Mouse (Mus musculus): Measurements from ENCODE around the gene Anxa1. TPM values are rescaled to one million over a fixed set of nuclear protein-coding genes. Genes with fewer than 3 reads are reported as not detected.
A peak's percentile ranks its signal among the peaks of the same experiment; 100 is the strongest.

The Anxa1 gene
- polyA plus RNA-seq, 1 experiment from 2014 or later, result 537 TPM

- no peaks in the 10 kb centered on the region for H3K27me3 ChIP-seq
- no peak for TF ChIP-seq CTCF (IDR thresholded peaks at IDR 0.05)
- DNase-seq (ENCODE audit: low read depth, low spot score) (no peak), ATAC-seq (no peak)
- in situ Hi-C loops (cut with MboI; ENCODE audit: low pct_unique_long_range_greater_than_20kb), result no loop called here
- ChIA-PET CTCF (interaction anchor here (1.1 to 1.8 kb wide), 2 partner anchors 14 to 35 kb away, joined by 3 to 4 read pairs; no protein-coding TSS in a partner anchor), POLR2A (interaction anchor here (0.7 kb wide), 1 partner anchor 98 kb away, joined by 5 read pairs; no protein-coding TSS in a partner anchor)
Observed at GRCm38 (mm10) chr19:20403740-20404139, 13.0 kb upstream of the Anxa1 start.

- no peaks in the 10 kb centered on the region for H3K27me3 ChIP-seq
- no peak for TF ChIP-seq CTCF (IDR thresholded peaks at IDR 0.05)
- in situ Hi-C loops (cut with MboI; ENCODE audit: low pct_unique_long_range_greater_than_20kb), result no loop called here
- POLR2A ChIA-PET, result interaction anchor here (1.4 kb wide), 1 partner anchor 9 kb away, joined by 3 read pairs; no protein-coding TSS in a partner anchor
- DNase-seq (ENCODE audit: low read depth, low spot score) (no peak), ATAC-seq (no peak)
- CTCF ChIA-PET, result interaction anchor here (2.0 kb wide), 1 partner anchor 13 kb away, joined by 6 read pairs; no protein-coding TSS in a partner anchor
Observed at GRCm38 (mm10) chr19:20403219-20403618, 12.5 kb upstream of the Anxa1 start.

GRCm38 (mm10) chr19:20402516-20403200 lies 11.9 kb upstream of the Anxa1 start:
- no peak for TF ChIP-seq CTCF (IDR thresholded peaks at IDR 0.05)
- no peaks in the 10 kb centered on the region for H3K27me3 ChIP-seq
- DNase-seq (ENCODE audit: low read depth, low spot score), result no peak
- in situ Hi-C loops (cut with MboI; ENCODE audit: low pct_unique_long_range_greater_than_20kb), result no loop called here
- peak; percentile 42 for ATAC-seq
- ChIA-PET POLR2A (interaction anchor here (1.0 to 1.4 kb wide), 2 partner anchors 9 to 20 kb away, joined by 3 to 4 read pairs; no protein-coding TSS in a partner anchor), CTCF (interaction anchor here (1.3 to 2.0 kb wide), 2 partner anchors 13 to 15 kb away, joined by 5 to 6 read pairs; no protein-coding TSS in a partner anchor)

GRCm38 (mm10) chr19:20401961-20402360 lies 11.2 kb upstream of the Anxa1 start:
- ATAC-seq (no peak), DNase-seq (ENCODE audit: low read depth, low spot score) (no peak)
- TF ChIP-seq CTCF (IDR thresholded peaks at IDR 0.05), result no peak
- POLR2A ChIA-PET, result interaction anchor here (1.0 to 1.4 kb wide), 2 partner anchors 8 to 20 kb away, joined by 3 to 4 read pairs; no protein-coding TSS in a partner anchor
- H3K27me3 ChIP-seq, result no peaks in the 10 kb centered on the region
- CTCF ChIA-PET, result interaction anchor here (1.3 to 2.0 kb wide), 2 partner anchors 14 to 15 kb away, joined by 5 to 6 read pairs; no protein-coding TSS in a partner anchor
- in situ Hi-C loops (cut with MboI; ENCODE audit: low pct_unique_long_range_greater_than_20kb), result no loop called here

GRCm38 (mm10) chr19:20399187-20399586 lies 8.4 kb upstream of the Anxa1 start:
- ChIA-PET POLR2A (interaction anchor here (0.6 kb wide), 1 partner anchor 211 kb away, joined by 3 read pairs; no protein-coding TSS in a partner anchor), CTCF (no interaction called here)
- no peak for DNase-seq (ENCODE audit: low read depth, low spot score)
- ATAC-seq, result peak; percentile 73
- TF ChIP-seq CTCF (IDR thresholded peaks at IDR 0.05), result no peak
- H3K27me3 ChIP-seq, result no peaks in the 10 kb centered on the region
- in situ Hi-C loops (cut with MboI; ENCODE audit: low pct_unique_long_range_greater_than_20kb), result loop anchor here (25.0 kb wide), 1 partner anchor 1263 kb away; the partner anchor contains the start of genes 1110059E24Rik and Abhd17b

- no peaks in the 10 kb centered on the region for H3K27me3 ChIP-seq
- CTCF ChIA-PET, result no interaction called here
- POLR2A ChIA-PET, result no interaction called here
- ATAC-seq, result no peak
- no peak for TF ChIP-seq CTCF (IDR thresholded peaks at IDR 0.05)
- in situ Hi-C loops (cut with MboI; ENCODE audit: low pct_unique_long_range_greater_than_20kb), result loop anchor here (25.0 kb wide), 1 partner anchor 1265 kb away; the partner anchor contains the start of genes 1110059E24Rik and Abhd17b
- DNase-seq (ENCODE audit: low read depth, low spot score), result no peak
Observed at GRCm38 (mm10) chr19:20397092-20397491, 6.3 kb upstream of the Anxa1 start.

- ChIA-PET POLR2A (interaction anchor here (1.1 kb wide), 1 partner anchor 9 kb away, joined by 3 read pairs; no protein-coding TSS in a partner anchor), CTCF (interaction anchor here (1.0 to 2.0 kb wide), 3 partner anchors 12 to 56 kb away, joined by 3 to 13 read pairs (median 4); no protein-coding TSS in a partner anchor)
- no peaks in the 10 kb centered on the region for H3K27me3 ChIP-seq
- DNase-seq (ENCODE audit: low read depth, low spot score) (no peak), ATAC-seq (peak; percentile 85)
- no peak for TF ChIP-seq CTCF (IDR thresholded peaks at IDR 0.05)
- in situ Hi-C loops (cut with MboI; ENCODE audit: low pct_unique_long_range_greater_than_20kb), result loop anchor here (25.0 kb wide), 1 partner anchor 1269 kb away; the partner anchor contains the start of genes 1110059E24Rik and Abhd17b
Observed at GRCm38 (mm10) chr19:20393556-20394274, 3.0 kb upstream of the Anxa1 start.

GRCm38 (mm10) chr19:20389723-20390122 lies 1.0 kb downstream of the Anxa1 start:
- no peak for DNase-seq (ENCODE audit: low read depth, low spot score)
- ATAC-seq, result peak; percentile 48
- in situ Hi-C loops (cut with MboI; ENCODE audit: low pct_unique_long_range_greater_than_20kb), result loop anchor here (10.0 to 25.0 kb wide), 2 partner anchors 225 to 1273 kb away; partner anchors contain the start of genes 1110059E24Rik and Abhd17b
- ChIA-PET POLR2A (interaction anchor here (0.6 to 1.2 kb wide), 2 partner anchors 9 to 29 kb away, joined by 3 to 6 read pairs; no protein-coding TSS in a partner anchor), CTCF (interaction anchor here (0.9 to 2.5 kb wide), 6 partner anchors 9 to 45 kb away, joined by 3 to 7 read pairs (median 4); no protein-coding TSS in a partner anchor)
- no peaks in the 10 kb centered on the region for H3K27me3 ChIP-seq
- no peak for TF ChIP-seq CTCF (IDR thresholded peaks at IDR 0.05)

GRCm38 (mm10) chr19:20389245-20389644 lies 1.5 kb downstream of the Anxa1 start:
- DNase-seq (ENCODE audit: low read depth, low spot score), result no peak
- ATAC-seq, result no peak
- ChIA-PET POLR2A (interaction anchor here (0.6 to 1.2 kb wide), 2 partner anchors 9 to 29 kb away, joined by 3 to 6 read pairs; no protein-coding TSS in a partner anchor), CTCF (interaction anchor here (1.3 to 2.5 kb wide), 3 partner anchors 8 to 19 kb away, joined by 3 to 7 read pairs (median 4); no protein-coding TSS in a partner anchor)
- H3K27me3 ChIP-seq, result no peaks in the 10 kb centered on the region
- no peak for TF ChIP-seq CTCF (IDR thresholded peaks at IDR 0.05)
- in situ Hi-C loops (cut with MboI; ENCODE audit: low pct_unique_long_range_greater_than_20kb), result loop anchor here (10.0 to 25.0 kb wide), 2 partner anchors 226 to 1273 kb away; partner anchors contain the start of genes 1110059E24Rik and Abhd17b

Measured in Patski (cell line).